Mouse (Mus musculus) intestine, embryonic 16.5 days (tissue): ENCODE measurements at regions not wholly inside any gene's neighbourhood (a gene's known extent, or its start where the extent isn't known, plus 50 kb on each side); places are given as distances from the start of the nearest gene placed in this dataset.

ENCODE experiments used
- ATAC-seq: fragments of 200-750 bp; cut with Nextera tagmentation; 2 replicates; pipeline ENCODE4 v1.8.0; 2017; ENCODE audit warnings: moderate TSS enrichment, moderate library complexity
- H3K27ac ChIP-seq: fragments of 300-500 bp; sonication (generic); 2 replicates; pipeline ENCODE4 v1.5.1; 2014; ENCODE audit warnings: mild to moderate bottlenecking, low read length
- H3K27me3 ChIP-seq: fragments of 300-500 bp; sonication (generic); replicated peaks from 2 replicates; pipeline ENCODE4 v1.6.1; 2014; ENCODE audit warnings: low read length, control low read depth, mixed read lengths; ENCODE audit not compliant: control insufficient read depth, insufficient read depth
- H3K36me3 ChIP-seq: fragments of 300-500 bp; sonication (generic); 2 replicates; pipeline ENCODE4 v1.6.1; 2014; ENCODE audit warnings: low read length, control low read depth; ENCODE audit not compliant: control insufficient read depth, insufficient read depth
- H3K4me1 ChIP-seq: fragments of 300-500 bp; sonication (generic); 2 replicates; pipeline ENCODE4 v1.6.1; 2014; ENCODE audit warnings: low read length, control low read depth, mixed read lengths; ENCODE audit not compliant: control insufficient read depth, insufficient read depth
- H3K4me2 ChIP-seq: fragments of 300-500 bp; sonication (generic); 2 replicates; pipeline ENCODE4 v1.6.1; 2014; ENCODE audit warnings: low read depth, low read length, control low read depth
- H3K4me3 ChIP-seq: fragments of 300-500 bp; sonication (generic); 2 replicates; pipeline ENCODE4 v1.5.1; 2014; ENCODE audit warnings: mild to moderate bottlenecking, low read length
- H3K9ac ChIP-seq: fragments of 300-500 bp; sonication (generic); 2 replicates; pipeline ENCODE4 v1.6.1; 2014; ENCODE audit warnings: low read depth, low read length
- H3K9me3 ChIP-seq: fragments of 300-500 bp; sonication (generic); 2 replicates; pipeline ENCODE4 v1.6.1; 2016; ENCODE audit warnings: low read length, control low read depth; ENCODE audit not compliant: control insufficient read depth
- WGBS: fragments of 180-500 bp; shearing (Covaris S2); extraction: QIAGEN DNeasy Blood & Tissue Kit; methylation state at CpG from one replicate; pipeline ENCODE4 v1.1.7; 2014; 5-methylcytosine and 5-hydroxymethylcytosine counted together

DNA sequence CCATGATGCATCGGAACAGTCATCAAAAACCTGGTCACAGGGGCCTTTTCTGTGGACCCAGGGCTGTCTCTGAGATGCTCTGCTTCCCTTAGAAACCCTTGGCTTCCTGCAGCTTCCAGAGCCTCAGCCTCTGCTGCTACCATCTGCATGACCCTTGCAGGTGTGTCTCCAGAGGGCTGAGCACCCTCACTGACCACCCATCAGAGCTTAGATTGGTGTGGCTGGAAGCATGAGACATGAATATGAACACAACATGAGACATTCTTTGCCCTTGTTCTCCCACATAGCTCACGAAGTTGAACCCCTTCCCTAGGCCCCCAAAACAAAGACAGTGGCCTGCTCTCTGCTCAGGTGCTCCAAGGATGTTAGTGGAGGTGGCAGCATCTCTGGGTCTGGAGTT lies 90.1 kb downstream of the Dll1 start:
- Histone ChIP-seq H3K36me3 (no peaks in the 10 kb centered on the region), H3K9me3 (no peaks in the 10 kb centered on the region), H3K4me2 (no peak overlapping the region), H3K27ac (no peak overlapping the region), H3K4me3 (no peak overlapping the region), H3K4me1 (peaks cover 20% of the 10 kb centered on the region), H3K9ac (no peak overlapping the region), H3K27me3 (no peaks in the 10 kb centered on the region)
- ATAC-seq: no peak
- 90% methylated on average over 2 of the region's 2 CpGs for WGBS

DNA sequence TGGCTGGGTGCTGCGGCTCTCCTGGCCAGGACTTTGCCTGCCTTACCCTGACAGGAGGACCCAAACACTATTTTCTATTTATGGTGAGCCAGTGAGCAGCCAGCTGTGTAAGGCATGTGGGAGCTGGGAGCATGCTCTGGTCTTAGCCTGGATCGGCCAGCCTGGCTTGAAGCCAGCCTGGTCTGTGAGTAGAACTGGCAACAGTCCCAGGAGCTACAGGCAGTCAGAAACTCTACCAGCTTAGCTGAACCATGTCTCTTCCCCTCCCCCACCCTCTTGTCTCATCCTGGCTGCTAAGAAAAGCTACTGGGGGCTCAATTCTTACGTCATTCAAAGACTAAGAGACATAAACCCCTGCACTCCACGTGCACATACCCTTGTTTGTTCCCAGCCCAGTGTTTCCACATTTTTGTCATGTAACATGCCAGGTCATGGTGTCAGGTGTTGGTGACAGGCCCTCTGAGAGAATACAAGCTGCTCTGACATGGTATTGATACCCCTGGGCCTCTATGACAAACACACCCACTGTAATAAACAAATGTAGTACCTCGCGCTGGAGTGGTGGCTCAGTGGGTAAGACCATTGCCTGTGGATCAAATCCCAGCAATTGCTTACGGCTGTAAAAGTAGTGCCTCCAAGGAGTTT lies 91.2 kb downstream of the Dll1 start:
- 46% methylated on average over 7 of the region's 7 CpGs for WGBS
- ATAC-seq: peak; percentile 88

DNA sequence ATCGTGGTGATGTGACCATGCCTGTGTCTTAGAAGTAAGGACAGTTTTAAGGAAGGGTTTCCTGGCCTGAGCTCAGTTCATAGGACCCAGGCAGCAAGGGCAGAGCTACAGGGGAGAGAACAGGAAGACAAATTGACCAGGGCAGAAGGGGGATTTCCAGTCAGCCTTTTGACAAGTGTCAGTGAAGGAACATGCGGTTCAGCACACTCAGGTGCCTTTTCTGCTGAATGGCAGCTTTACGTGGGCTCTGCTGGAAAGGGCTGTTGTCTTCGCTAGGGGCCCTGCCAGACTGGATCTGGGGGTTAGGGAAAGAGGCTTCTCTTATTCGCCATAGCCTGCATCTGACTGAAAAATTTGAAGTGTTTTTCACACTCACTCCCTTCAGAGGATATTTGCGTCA lies 106.8 kb downstream of the Dll1 start:
- H3K4me1 ChIP-seq: peaks cover 14% of the 10 kb centered on the region
- no peak overlapping the region for H3K4me2 ChIP-seq
- no peaks in the 10 kb centered on the region for H3K9me3 ChIP-seq
- 74% methylated on average over 6 of the region's 6 CpGs for WGBS
- H3K9ac ChIP-seq: no peak overlapping the region
- no peaks in the 10 kb centered on the region for H3K27me3 ChIP-seq
- no peak overlapping the region for H3K27ac ChIP-seq
- no peak for ATAC-seq
- no peak overlapping the region for H3K4me3 ChIP-seq
- no peaks in the 10 kb centered on the region for H3K36me3 ChIP-seq

More for the DNA sequence above, 91.2 kb downstream of the Dll1 start:
- Histone ChIP-seq H3K27me3 (no peaks in the 10 kb centered on the region), H3K4me3 (no peak overlapping the region), H3K4me2 (no peak overlapping the region), H3K27ac (peak overlapping the region; percentile 27; the same call in 1 of the 2 replicates), H3K4me1 (peaks cover 20% of the 10 kb centered on the region), H3K36me3 (no peaks in the 10 kb centered on the region), H3K9me3 (no peaks in the 10 kb centered on the region), H3K9ac (no peak overlapping the region)

DNA sequence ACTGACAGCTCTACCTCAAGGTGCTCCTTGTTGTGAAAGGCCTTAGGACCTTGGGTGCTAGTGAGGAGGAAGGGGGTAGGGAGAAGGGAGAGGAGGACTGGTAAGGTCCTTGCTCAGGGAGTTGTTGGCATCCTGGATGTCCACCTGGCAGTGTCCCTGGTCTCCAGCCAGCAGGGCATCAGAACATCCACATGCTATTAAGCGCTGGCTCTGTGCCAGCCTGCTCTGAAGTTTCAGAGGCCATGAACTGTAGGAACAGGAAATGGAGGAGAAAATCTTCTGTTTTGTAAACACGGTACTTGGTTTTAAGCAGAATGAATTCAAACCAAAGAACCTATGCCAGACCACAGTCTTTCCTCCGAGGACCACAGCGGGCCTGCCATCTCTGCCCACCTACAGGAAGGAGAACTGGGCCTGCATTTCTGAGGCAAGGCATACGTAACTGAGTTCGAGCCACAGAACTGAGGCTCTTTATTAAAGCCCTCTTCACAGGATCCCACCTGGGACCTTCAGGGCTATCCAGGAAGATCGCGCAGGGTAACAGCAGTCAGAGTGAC lies 107.5 kb downstream of the Dll1 start:
- H3K27me3 ChIP-seq: no peaks in the 10 kb centered on the region
- 74% methylated on average over 8 of the region's 8 CpGs for WGBS
- H3K4me2 ChIP-seq: no peak overlapping the region
- H3K9ac ChIP-seq: no peak overlapping the region; the same call in 1 of the 2 replicates
- H3K9me3 ChIP-seq: no peaks in the 10 kb centered on the region
- H3K4me1 ChIP-seq: peaks cover 14% of the 10 kb centered on the region
- no peaks in the 10 kb centered on the region for H3K36me3 ChIP-seq
- peak; percentile 42 for ATAC-seq
- H3K4me3 ChIP-seq: no peak overlapping the region
- H3K27ac ChIP-seq: no peak overlapping the region

DNA sequence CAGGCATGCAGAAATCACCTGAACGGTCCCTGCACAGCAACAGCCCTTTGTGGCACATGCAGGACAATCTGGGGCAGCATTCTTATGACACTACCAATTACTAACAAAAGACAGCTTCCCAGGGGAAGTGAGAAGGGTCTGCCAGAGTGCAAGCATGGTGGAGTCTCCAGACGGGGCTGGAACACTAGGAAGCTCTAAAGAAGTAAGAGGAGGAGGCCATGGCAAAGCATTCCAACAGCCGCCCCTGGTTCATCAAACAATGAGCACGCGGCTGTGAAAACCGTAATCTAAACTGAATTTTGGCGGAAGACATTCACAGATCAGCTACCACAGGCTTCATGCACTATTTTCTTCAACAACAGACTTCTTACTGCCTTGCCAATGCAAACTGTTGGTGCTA lies 109.0 kb downstream of the Dll1 start:
- H3K36me3 ChIP-seq: no peaks in the 10 kb centered on the region
- no peaks in the 10 kb centered on the region for H3K9me3 ChIP-seq
- ATAC-seq: no peak
- H3K4me1 ChIP-seq: peaks cover 14% of the 10 kb centered on the region
- no peak overlapping the region for H3K4me3 ChIP-seq
- H3K27me3 ChIP-seq: no peaks in the 10 kb centered on the region
- H3K9ac ChIP-seq: no peak overlapping the region
- 76% methylated on average over 7 of the region's 7 CpGs for WGBS
- no peak overlapping the region for H3K4me2 ChIP-seq
- no peak overlapping the region for H3K27ac ChIP-seq

DNA sequence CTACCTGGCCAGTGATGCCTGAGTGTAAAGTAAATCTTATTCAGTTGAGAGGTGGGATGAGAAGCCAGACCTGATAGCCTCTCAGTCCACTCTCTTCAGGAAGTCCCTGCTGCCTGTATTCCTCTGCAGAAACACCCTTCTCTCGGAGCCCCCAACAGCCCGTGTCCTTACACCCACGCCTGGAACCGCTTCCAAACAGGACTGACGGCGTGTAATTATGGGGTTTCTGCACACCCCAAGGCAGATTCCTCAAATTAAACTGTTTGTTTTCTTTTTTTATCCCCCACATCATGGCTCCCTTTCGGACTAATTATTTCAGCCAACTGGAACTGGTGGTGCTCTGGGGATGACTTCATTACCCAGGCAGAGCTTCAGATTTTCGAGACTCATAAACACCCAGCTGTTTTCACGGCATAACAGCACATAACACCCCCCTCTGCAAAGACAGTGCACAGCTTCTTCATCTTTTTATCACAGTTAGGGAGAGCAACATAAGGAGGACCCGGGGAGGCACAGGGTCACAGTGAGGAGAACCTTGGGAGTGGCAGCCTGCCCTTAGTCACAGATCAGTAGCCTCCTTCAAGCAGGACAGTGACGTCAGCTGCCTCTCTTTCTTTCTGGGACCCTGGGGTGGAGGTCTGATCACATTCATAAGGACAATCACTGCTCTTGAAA lies 117.1 kb downstream of the Dll1 start:
- no peaks in the 10 kb centered on the region for H3K36me3 ChIP-seq
- ATAC-seq: no peak
- no peaks in the 10 kb centered on the region for H3K27me3 ChIP-seq
- H3K9me3 ChIP-seq: no peaks in the 10 kb centered on the region
- H3K27ac ChIP-seq: no peak overlapping the region
- no peak overlapping the region for H3K9ac ChIP-seq
- no peak overlapping the region for H3K4me3 ChIP-seq
- WGBS: 66% methylated on average over 11 of the region's 11 CpGs
- H3K4me1 ChIP-seq: no peaks in the 10 kb centered on the region
- no peak overlapping the region for H3K4me2 ChIP-seq

DNA sequence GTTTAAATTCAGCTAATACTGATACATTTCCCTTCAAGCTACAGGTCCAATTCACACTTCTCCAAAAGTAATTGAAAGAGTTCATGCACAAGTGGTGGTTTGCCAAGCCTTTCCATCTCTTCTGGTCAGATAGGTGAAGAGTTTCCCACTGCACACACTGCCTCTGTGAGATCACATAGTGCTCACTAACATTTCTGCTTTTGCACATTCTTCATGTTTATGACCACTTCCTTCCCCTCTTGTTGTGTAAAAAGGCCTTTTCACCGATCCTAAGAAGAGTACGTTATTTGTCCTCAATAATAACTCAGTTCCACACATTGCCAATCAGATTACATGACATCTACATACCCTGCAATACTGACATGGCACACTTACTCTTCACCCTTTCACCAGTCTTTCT lies 120.8 kb downstream of the Dll1 start:
- H3K9me3 ChIP-seq: no peaks in the 10 kb centered on the region
- H3K4me3 ChIP-seq: no peak overlapping the region
- no peaks in the 10 kb centered on the region for H3K4me1 ChIP-seq
- no peaks in the 10 kb centered on the region for H3K36me3 ChIP-seq
- no peak for ATAC-seq
- no peaks in the 10 kb centered on the region for H3K27me3 ChIP-seq
- no peak overlapping the region for H3K4me2 ChIP-seq
- WGBS: 73% methylated on average over 2 of the region's 2 CpGs
- H3K9ac ChIP-seq: no peak overlapping the region
- no peak overlapping the region for H3K27ac ChIP-seq

DNA sequence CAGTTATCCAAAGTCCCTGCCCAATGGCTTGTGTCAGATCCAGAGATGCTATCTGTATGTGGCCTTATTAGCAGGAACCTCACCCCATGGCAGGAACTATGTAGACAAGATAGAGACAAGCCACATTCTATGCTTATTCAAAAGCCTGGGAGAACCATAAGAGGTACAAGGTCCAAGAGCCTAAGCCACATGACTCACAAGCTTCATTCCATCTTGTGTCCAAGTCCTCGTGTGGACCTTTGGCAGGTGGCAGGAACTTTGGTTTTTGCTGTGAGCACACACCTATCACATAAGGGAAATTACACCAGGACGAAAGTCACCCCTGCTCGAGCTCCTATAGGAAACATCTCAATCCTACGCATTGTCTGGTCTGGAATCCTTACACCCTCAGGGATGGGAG lies 122.9 kb downstream of the Dll1 start:
- no peak overlapping the region for H3K4me3 ChIP-seq
- no peaks in the 10 kb centered on the region; the same call in 1 of the 2 replicates for H3K27me3 ChIP-seq
- no peak overlapping the region for H3K27ac ChIP-seq
- H3K4me1 ChIP-seq: no peaks in the 10 kb centered on the region
- 82% methylated on average over 4 of the region's 4 CpGs for WGBS
- H3K9ac ChIP-seq: no peak overlapping the region
- ATAC-seq: peak; percentile 64; the same call in 1 of the 2 replicates
- H3K36me3 ChIP-seq: no peaks in the 10 kb centered on the region
- H3K4me2 ChIP-seq: no peak overlapping the region
- no peaks in the 10 kb centered on the region for H3K9me3 ChIP-seq

DNA sequence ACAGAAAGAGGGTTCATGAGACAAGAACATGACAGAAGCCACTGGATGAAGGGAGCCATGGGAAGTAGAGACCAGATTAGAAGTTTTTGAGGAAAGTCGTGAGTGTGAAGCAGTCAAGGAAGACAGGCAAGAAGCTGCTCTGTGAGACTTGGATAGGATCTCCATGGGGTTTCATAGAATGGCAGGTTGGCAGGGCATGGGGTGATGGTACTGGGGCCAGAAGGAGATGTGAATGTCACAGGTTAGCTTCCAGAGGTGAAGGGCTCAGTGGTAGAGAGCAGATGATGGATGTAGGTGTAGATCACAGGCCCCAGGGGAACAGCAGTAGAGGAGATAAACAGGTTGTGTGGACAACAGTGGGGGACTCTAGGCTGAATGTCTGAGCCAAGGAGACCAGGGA lies 123.4 kb downstream of the Dll1 start:
- WGBS: 90% methylated on average over 1 of the region's 1 CpGs
- H3K36me3 ChIP-seq: no peaks in the 10 kb centered on the region
- H3K4me3 ChIP-seq: no peak overlapping the region
- ATAC-seq: no peak
- no peaks in the 10 kb centered on the region; the same call in 1 of the 2 replicates for H3K27me3 ChIP-seq
- H3K9ac ChIP-seq: no peak overlapping the region
- H3K9me3 ChIP-seq: no peaks in the 10 kb centered on the region
- no peak overlapping the region for H3K4me2 ChIP-seq
- no peaks in the 10 kb centered on the region for H3K4me1 ChIP-seq
- H3K27ac ChIP-seq: no peak overlapping the region
